Mouse (Mus musculus) common myeloid progenitor, adult 5-6 weeks (primary cell): Measurements from ENCODE around the gene Gpr55. TPM values are rescaled to one million over a fixed set of nuclear protein-coding genes. Genes with fewer than 3 reads are reported as not detected.

Experiments used
- ATAC-seq: replicated peaks from 2 replicates; pipeline ENCODE4 v1.8.0; 2016; ENCODE audit warnings: low read depth, mild to moderate bottlenecking, moderate TSS enrichment, inconsistent platforms; ENCODE audit not compliant: poor library complexity, severe bottlenecking
- total RNA-seq: library from RNA; stranded (forward); fragments of 200-1000, 187-1606 nt; gene quantifications from 2 replicates; pipeline ENCODE4 v1.2.3, GENCODE M21; 2017

The Gpr55 gene
- total RNA-seq, 1 experiment from 2014 or later, result not detected

- ATAC-seq, result no peak
Measured at GRCm38 (mm10) chr1:85959129-85959888, 1.5 kb downstream of the Gpr55 start.

DNA sequence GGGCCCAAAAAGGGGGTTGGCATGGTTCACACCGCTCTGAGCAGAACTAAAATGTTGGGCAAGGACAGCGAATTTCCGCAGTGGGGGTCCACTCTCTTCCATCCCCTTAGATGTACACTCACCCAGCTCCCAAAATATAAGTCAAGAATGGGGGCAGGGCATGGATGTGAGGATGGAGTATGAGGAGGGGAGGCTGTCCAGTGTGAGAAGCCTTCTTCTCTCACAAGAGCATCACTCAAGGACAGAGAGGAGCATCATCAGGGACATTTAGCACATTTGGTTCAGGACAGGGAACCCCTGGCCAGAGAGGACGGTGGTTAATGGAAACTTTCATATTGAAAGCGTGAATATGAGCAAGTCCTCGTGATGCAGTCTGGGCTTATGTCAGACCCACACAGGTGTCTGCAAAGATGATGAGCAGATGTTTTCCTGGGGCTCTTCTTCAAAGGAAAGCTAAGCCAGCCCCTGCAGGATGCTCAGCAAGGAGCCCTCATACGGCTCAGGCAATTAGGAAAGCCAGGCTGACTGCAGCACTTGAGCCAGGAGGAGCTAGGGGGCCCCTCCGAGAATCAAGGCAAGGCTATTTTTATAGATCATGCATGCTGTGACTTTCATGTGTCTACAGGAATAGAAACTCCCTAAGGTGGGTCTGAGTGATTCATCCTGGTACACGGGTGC, 2.7 kb downstream of the Gpr55 start:
- no peak for ATAC-seq

DNA sequence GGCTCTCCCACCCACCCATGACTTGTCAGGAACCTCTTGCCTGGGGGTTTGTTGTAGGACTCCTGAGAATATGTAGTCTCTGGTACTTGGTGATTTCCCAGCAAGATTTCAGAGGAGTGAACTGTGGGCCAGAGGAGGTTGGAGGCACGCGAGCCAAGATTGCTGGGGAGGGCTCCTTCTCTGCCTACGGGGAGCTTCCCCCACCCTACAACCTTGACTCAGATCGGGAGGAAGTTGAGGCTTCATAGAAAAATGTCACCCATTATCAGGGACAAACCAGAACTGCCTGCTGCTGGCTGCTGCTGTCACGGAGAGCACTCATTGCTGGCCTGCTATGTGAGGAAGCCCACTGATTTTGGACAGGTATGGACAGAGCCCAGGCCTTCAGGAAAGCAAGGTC, 3.5 kb downstream of the Gpr55 start:
- ATAC-seq, result peak; percentile 46

DNA sequence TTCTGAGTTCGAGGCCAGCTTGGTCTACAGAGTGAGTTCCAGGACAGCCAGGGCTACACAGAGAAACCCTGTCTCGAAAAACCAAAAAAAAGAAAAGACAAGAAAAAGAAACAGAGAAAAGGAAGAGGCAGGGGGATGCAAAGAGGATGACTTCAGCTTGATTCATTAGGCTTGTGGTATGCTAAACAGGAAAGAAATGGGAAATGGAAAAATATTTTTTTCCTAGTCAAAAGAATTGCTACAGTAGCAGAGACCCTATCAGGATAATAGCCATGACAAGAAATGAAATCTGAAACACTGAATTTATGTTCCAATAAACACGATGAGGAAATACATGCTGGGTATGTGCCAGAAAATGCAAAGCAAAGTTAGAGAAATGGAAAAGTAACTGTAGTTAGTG, 5.7 kb downstream of the Gpr55 start:
- no peak for ATAC-seq

- ATAC-seq, result no peak
Measured at GRCm38 (mm10) chr1:85949085-85949684, 11.6 kb downstream of the Gpr55 start.

DNA sequence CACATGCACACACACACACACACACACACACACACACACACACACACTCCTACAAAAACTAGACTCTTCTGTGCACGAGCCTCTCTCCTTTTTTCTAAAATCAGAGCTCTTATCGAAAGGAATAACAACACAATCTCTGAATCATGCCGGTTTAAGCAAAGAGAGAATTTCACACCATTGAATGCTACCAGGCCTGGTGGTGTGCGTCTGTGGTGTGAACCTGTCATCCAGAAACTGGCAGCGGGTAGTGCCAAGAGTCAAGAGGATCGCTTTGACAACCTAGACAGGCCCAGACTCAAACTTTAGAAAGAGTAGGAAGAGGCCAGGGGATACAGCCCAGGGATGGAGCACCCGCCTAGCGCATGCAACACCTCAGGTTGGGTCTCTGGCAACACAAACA, 18.5 kb downstream of the Gpr55 start:
- ATAC-seq, result no peak

DNA sequence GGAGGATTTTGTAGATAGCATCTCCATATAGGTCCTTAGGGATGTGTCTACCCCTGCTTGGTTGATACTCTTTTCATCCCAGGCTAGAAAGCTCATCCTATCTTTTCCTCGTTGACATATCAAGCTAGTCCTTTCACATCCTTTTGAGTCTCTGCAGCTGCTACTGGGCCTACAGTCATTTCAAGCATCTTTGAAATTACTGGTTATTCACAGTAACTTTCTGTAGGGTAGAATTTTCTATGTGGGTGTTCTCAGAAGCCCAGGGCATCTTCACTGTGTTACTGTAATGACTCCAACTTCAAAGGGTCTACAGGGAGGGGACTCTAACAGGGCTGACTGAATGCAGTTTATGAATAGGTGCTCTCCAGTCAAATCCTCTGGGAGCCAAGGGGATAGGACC, 23.5 kb downstream of the Gpr55 start:
- no peak for ATAC-seq

DNA sequence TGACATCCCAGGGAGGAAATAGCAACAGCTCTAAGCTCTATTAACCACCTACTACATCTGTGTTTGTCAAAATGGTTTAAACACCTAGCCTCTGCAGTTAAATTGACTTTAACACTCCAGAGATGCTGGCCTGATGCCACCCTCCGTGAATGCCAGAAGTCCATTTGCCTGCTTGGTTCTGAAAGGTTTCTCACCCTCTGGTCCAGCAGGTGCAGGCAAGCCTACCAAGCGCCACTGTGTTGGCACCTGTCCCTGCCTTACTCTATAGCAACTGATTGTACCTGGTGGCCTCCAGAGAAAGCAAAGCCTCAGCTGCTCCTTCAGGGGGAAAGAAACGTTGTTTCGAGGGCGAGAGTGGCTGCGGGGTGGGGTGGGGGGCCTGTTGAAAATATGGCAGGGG, 24.5 kb downstream of the Gpr55 start:
- ATAC-seq, result no peak

GRCm38 (mm10) chr1:85935148-85935852, 25.5 kb downstream of the Gpr55 start:
- ATAC-seq, result peak; percentile 71

DNA sequence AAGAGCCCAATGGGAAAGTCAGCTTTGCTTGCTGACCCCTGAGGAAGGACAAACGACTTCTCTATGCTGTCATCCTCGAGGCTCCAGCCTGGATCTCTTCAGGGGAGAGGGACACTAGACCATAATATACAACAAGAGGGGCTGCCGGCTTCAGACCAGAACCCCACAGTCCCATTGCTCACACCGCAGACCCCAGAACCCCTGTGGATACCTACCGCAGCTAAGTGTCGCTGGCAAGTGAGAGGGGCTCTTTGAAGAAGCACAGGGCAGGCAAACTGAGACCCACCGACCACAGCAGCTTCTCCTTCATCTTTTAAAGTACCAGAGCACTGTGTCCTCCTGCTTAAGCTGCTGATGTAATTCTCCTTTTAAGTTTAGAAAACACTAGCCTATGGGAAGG, 26.2 kb downstream of the Gpr55 start:
- no peak for ATAC-seq

- no peak for ATAC-seq
Measured at GRCm38 (mm10) chr1:85933631-85934465, 27.0 kb downstream of the Gpr55 start.

DNA sequence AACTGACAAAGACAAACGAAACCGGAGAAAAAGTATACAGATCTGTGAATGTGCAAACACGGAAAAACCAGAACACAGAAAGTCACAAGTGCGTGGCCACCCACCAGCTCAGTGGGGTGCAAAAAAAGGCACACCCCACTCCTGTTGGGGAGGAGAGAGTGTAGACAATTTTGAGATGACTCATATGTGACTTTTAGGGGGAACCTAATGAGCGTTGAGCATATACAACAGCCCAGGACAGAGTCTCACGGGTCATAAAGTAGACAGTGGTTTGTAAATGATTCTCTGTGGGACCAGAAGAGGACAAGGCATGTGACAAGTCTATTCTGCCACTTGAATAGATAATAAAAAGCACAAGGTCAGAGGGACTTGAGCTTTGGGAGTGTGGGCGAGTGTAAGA, 27.6 kb downstream of the Gpr55 start:
- no peak for ATAC-seq

- no peak for ATAC-seq
Measured at GRCm38 (mm10) chr1:85931170-85931569, 29.6 kb downstream of the Gpr55 start.

DNA sequence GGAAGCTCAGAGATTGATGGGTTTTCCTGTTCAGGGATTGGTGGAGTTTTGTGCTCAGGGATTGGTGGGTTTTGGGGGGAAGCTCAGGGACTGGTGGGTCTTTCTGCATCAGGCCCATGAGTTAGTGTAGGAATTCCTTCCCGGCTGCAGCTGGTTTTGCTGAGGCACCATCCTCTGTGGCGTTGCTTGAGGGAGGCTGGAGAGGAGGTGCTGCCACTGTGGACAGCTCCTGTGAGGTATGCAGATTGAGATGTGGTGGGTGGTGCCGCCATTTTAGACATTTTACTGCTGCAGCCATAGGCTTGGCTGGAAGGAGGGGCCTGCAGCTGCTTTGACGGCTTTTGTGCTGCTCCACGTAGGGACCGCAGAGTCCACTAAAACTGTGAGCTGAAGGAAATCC, 31.4 kb downstream of the Gpr55 start:
- ATAC-seq, result no peak

- ATAC-seq, result no peak
Measured at GRCm38 (mm10) chr1:85928688-85929065, 32.1 kb downstream of the Gpr55 start.

- ATAC-seq, result no peak
Measured at GRCm38 (mm10) chr1:85928057-85928687, 32.6 kb downstream of the Gpr55 start, which contains the start of gene 4933407L21Rik. 4933407L21Rik (plus strand) TSS chr1:85928483.

GRCm38 (mm10) chr1:85925183-85925582, 35.6 kb downstream of the Gpr55 start:
- ATAC-seq, result no peak

- ATAC-seq, result no peak
Measured at GRCm38 (mm10) chr1:85922865-85923211, 38.0 kb downstream of the Gpr55 start.

GRCm38 (mm10) chr1:85922127-85922864, 38.5 kb downstream of the Gpr55 start:
- no peak for ATAC-seq
